Mouse (Mus musculus): ENCODE measurements around the gene Ccdc92b.
"Not testable (repeated sequence)": the region's sequence is repeated elsewhere in the genome, so short reads cannot be mapped to it uniquely, and the experiment has no call there.

DNA sequence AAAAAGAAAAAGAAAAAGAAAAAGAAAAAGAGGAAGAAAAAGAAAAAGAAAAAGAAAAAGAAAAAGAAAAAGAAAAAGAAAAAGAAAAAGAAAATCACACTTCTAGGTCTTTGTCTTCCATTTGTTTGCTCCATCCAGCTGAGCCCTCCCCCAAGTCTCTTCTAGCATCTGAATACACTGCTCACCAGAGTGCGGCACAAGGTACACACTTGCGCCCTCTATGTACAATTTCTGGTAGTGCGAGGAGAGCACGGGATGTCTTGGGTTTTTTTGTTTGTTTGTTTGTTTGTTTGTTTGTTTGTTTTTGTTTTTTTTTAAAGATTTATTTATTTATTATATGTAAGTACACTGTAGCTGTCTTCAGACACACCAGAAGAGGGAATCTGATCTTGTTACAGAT is 38.1 kb upstream of the Ccdc92b start:
- not testable (repeated sequence) for TF ChIP-seq MAFK (IDR thresholded peaks at IDR 0.05; ENCODE audit: insufficient read depth, low read depth, low read length); ZNF384 (IDR thresholded peaks at IDR 0.05; ENCODE audit: low read depth, low read length)
